Mouse (Mus musculus): ENCODE data around the gene Zc3h13. TPM values are rescaled to one million over a fixed set of nuclear protein-coding genes. Genes with fewer than 3 reads are reported as not detected.

Gene Zc3h13
- 38.5 and 41.5 TPM in 2 replicates for polyA plus RNA-seq (2015; fragmentation: Nextera tagmentation; extraction: Ambion mirVana)

- ATAC-seq, result peak; percentile 99
- under 1% methylated on average over 59 of the region's 61 CpGs for WGBS
These were observed at the start of gene Zc3h13 for GRCm38 (mm10) chr14:75284193-75284915. TSS of gene Zc3h13 (plus strand) at chr14:75284373.

GRCm38 (mm10) chr14:75235552-75235951 is 48.6 kb upstream of the Zc3h13 start:
- Histone ChIP-seq H3K4me3 (ENCODE audit: low read length) (no peak overlapping the region), H3K4me1 (ENCODE audit: control insufficient read depth, insufficient read depth, low read depth, low read length) (peaks cover 11% of the 10 kb centered on the region), H3K9me3 (ENCODE audit: control insufficient read depth, low read length) (no peaks in the 10 kb centered on the region), H3K27ac (ENCODE audit: low read depth, low read length) (peak overlapping the region; percentile 20; the same call in 1 of the 2 replicates), H3K27me3 (replicated peaks; ENCODE audit: control insufficient read depth, insufficient read depth, low read length) (no peaks in the 10 kb centered on the region), H3K9ac (ENCODE audit: low read depth, low read length) (no peak overlapping the region), H3K4me2 (ENCODE audit: low read length) (peak overlapping the region; percentile 43), H3K36me3 (ENCODE audit: control insufficient read depth, insufficient read depth, low read length) (no peaks in the 10 kb centered on the region)
- WGBS, result 62% methylated on average over 8 of the region's 8 CpGs
- peak; percentile 55 for ATAC-seq

More at GRCm38 (mm10) chr14:75284193-75284915, at the start of gene Zc3h13:
- Histone ChIP-seq H3K27ac (ENCODE audit: low read depth, low read length) (peak within 1 kb of the TSS; percentile 81), H3K36me3 (ENCODE audit: control insufficient read depth, insufficient read depth, low read length) (no peaks in the 10 kb centered on the region), H3K4me2 (ENCODE audit: low read length) (peak within 1 kb of the TSS; percentile 89), H3K9ac (ENCODE audit: low read depth, low read length) (peak within 1 kb of the TSS; percentile 83), H3K4me3 (ENCODE audit: low read length) (peak within 1 kb of the TSS; percentile 77), H3K9me3 (ENCODE audit: control insufficient read depth, low read length) (no peaks in the 10 kb centered on the region), H3K4me1 (ENCODE audit: control insufficient read depth, insufficient read depth, low read depth, low read length) (peaks cover 10% of the 10 kb centered on the region), H3K27me3 (replicated peaks; ENCODE audit: control insufficient read depth, insufficient read depth, low read length) (no peaks in the 10 kb centered on the region)

- no peak overlapping the region for H3K4me3 ChIP-seq (ENCODE audit: low read length)
- peaks cover 11% of the 10 kb centered on the region for H3K4me1 ChIP-seq (ENCODE audit: control insufficient read depth, insufficient read depth, low read depth, low read length)
- H3K36me3 ChIP-seq (ENCODE audit: control insufficient read depth, insufficient read depth, low read length), result no peaks in the 10 kb centered on the region
- WGBS, result 19% methylated on average over 9 of the region's 9 CpGs
- ATAC-seq, result peak; percentile 92
- peak overlapping the region; percentile 43 for H3K4me2 ChIP-seq (ENCODE audit: low read length)
- no peak overlapping the region for H3K9ac ChIP-seq (ENCODE audit: low read depth, low read length)
- H3K27me3 ChIP-seq (replicated peaks; ENCODE audit: control insufficient read depth, insufficient read depth, low read length), result no peaks in the 10 kb centered on the region
- peak overlapping the region; percentile 20; the same call in 1 of the 2 replicates for H3K27ac ChIP-seq (ENCODE audit: low read depth, low read length)
- no peaks in the 10 kb centered on the region for H3K9me3 ChIP-seq (ENCODE audit: control insufficient read depth, low read length)
These were observed 48.1 kb upstream of the Zc3h13 start for GRCm38 (mm10) chr14:75235955-75236635.

- whole genome bisulfite sequencing, result 65% methylated on average over 4 of the region's 4 CpGs
- no peaks in the 10 kb centered on the region for H3K36me3 ChIP-seq (ENCODE audit: control insufficient read depth, insufficient read depth, low read length)
- no peak overlapping the region for H3K9ac ChIP-seq (ENCODE audit: low read depth, low read length)
- peaks cover 11% of the 10 kb centered on the region for H3K4me1 ChIP-seq (ENCODE audit: control insufficient read depth, insufficient read depth, low read depth, low read length)
- no peak overlapping the region; the same call in 1 of the 2 replicates for H3K27ac ChIP-seq (ENCODE audit: low read depth, low read length)
- H3K4me2 ChIP-seq (ENCODE audit: low read length), result no peak overlapping the region; the same call in 1 of the 2 replicates
- ATAC-seq, result no peak
- H3K9me3 ChIP-seq (ENCODE audit: control insufficient read depth, low read length), result no peaks in the 10 kb centered on the region
- H3K27me3 ChIP-seq (replicated peaks; ENCODE audit: control insufficient read depth, insufficient read depth, low read length), result no peaks in the 10 kb centered on the region
- no peak overlapping the region for H3K4me3 ChIP-seq (ENCODE audit: low read length)
These were observed 47.6 kb upstream of the Zc3h13 start for GRCm38 (mm10) chr14:75236636-75237003.

- WGBS, result 71% methylated on average over 8 of the region's 8 CpGs
- no peak overlapping the region for H3K27ac ChIP-seq (ENCODE audit: low read depth, low read length)
- H3K9me3 ChIP-seq (ENCODE audit: control insufficient read depth, low read length), result no peaks in the 10 kb centered on the region
- H3K4me1 ChIP-seq (ENCODE audit: control insufficient read depth, insufficient read depth, low read depth, low read length), result peaks cover 11% of the 10 kb centered on the region
- no peak overlapping the region for H3K4me2 ChIP-seq (ENCODE audit: low read length)
- H3K4me3 ChIP-seq (ENCODE audit: low read length), result no peak overlapping the region
- no peaks in the 10 kb centered on the region for H3K27me3 ChIP-seq (replicated peaks; ENCODE audit: control insufficient read depth, insufficient read depth, low read length)
- no peak overlapping the region for H3K9ac ChIP-seq (ENCODE audit: low read depth, low read length)
- ATAC-seq, result no peak
- H3K36me3 ChIP-seq (ENCODE audit: control insufficient read depth, insufficient read depth, low read length), result no peaks in the 10 kb centered on the region
These were observed 47.1 kb upstream of the Zc3h13 start for GRCm38 (mm10) chr14:75237096-75237495.

GRCm38 (mm10) chr14:75238054-75238692 is 46.0 kb upstream of the Zc3h13 start:
- Histone ChIP-seq H3K9me3 (ENCODE audit: control insufficient read depth, low read length) (no peaks in the 10 kb centered on the region), H3K4me2 (ENCODE audit: low read length) (no peak overlapping the region), H3K4me1 (ENCODE audit: control insufficient read depth, insufficient read depth, low read depth, low read length) (peaks cover 11% of the 10 kb centered on the region), H3K9ac (ENCODE audit: low read depth, low read length) (no peak overlapping the region), H3K36me3 (ENCODE audit: control insufficient read depth, insufficient read depth, low read length) (no peaks in the 10 kb centered on the region), H3K4me3 (ENCODE audit: low read length) (no peak overlapping the region), H3K27ac (ENCODE audit: low read depth, low read length) (no peak overlapping the region), H3K27me3 (replicated peaks; ENCODE audit: control insufficient read depth, insufficient read depth, low read length) (no peaks in the 10 kb centered on the region)
- WGBS, result 83% methylated on average over 6 of the region's 6 CpGs
- no peak for ATAC-seq

GRCm38 (mm10) chr14:75242087-75242486 is 42.1 kb upstream of the Zc3h13 start, which contains the start of gene Cpb2:
TSS of gene Cpb2 (plus strand) at chr14:75242287.
- H3K4me3 ChIP-seq (ENCODE audit: low read length), result no peak within 1 kb of the TSS
- no peaks in the 10 kb centered on the region for H3K27me3 ChIP-seq (replicated peaks; ENCODE audit: control insufficient read depth, insufficient read depth, low read length)
- H3K9ac ChIP-seq (ENCODE audit: low read depth, low read length), result no peak within 1 kb of the TSS
- no peaks in the 10 kb centered on the region for H3K36me3 ChIP-seq (ENCODE audit: control insufficient read depth, insufficient read depth, low read length)
- no peaks in the 10 kb centered on the region for H3K9me3 ChIP-seq (ENCODE audit: control insufficient read depth, low read length)
- no peak within 1 kb of the TSS for H3K4me2 ChIP-seq (ENCODE audit: low read length)
- H3K27ac ChIP-seq (ENCODE audit: low read depth, low read length), result no peak within 1 kb of the TSS
- H3K4me1 ChIP-seq (ENCODE audit: control insufficient read depth, insufficient read depth, low read depth, low read length), result no peaks in the 10 kb centered on the region
- no peak for ATAC-seq
- 87% methylated on average over 5 of the region's 5 CpGs for WGBS

- Histone ChIP-seq H3K4me3 (ENCODE audit: low read length) (no peak overlapping the region), H3K4me2 (ENCODE audit: low read length) (no peak overlapping the region), H3K27me3 (replicated peaks; ENCODE audit: control insufficient read depth, insufficient read depth, low read length) (no peaks in the 10 kb centered on the region), H3K36me3 (ENCODE audit: control insufficient read depth, insufficient read depth, low read length) (no peaks in the 10 kb centered on the region), H3K27ac (ENCODE audit: low read depth, low read length) (no peak overlapping the region), H3K4me1 (ENCODE audit: control insufficient read depth, insufficient read depth, low read depth, low read length) (no peaks in the 10 kb centered on the region), H3K9me3 (ENCODE audit: control insufficient read depth, low read length) (no peaks in the 10 kb centered on the region), H3K9ac (ENCODE audit: low read depth, low read length) (no peak overlapping the region)
- 67% methylated on average over 11 of the region's 11 CpGs for WGBS
- ATAC-seq, result no peak
These were observed 37.9 kb upstream of the Zc3h13 start for GRCm38 (mm10) chr14:75246024-75247000.
